Comparison of ENCODE assay signal across 12 mouse cellular contexts in the genomic region with DNA sequence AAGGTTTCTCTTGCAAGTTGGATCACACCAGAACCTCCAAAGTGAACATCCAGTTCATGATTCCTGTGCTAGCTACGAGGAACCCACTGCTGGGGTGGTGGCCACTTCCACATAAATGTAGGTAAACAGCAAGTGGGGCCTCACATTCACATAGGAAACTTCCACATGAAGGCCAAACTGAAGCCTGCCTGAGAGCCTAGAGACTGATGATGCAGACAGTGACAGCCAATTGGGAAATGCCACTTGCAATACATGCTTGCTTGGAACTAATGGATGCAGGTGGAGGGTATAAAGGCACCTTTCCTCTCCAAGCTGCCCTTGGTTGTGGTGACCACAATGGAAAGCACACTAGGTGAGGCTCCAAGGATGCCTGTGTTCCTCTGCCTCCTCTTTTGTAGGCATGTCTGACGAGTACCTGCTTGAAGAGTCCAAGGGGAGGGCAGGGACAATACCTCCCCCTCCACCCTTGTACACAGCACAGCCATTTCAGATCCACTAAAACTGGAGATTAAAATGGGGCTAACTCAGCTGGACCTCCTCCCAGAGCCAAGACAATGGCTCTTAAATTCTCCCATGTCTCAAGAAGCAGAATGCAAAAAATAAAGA. TPM values are rescaled to one million over a fixed set of nuclear protein-coding genes. Genes with fewer than 3 reads are reported as not detected.
DNase-seq lines count a peak whose midpoint lies in the region; ATAC-seq and TF ChIP-seq lines count a peak whose summit lies in the region.
"Had no signal": no experiment of that assay in that cellular context is flagged by ENCODE, and none has a peak within 500 bp of the region (broad histone marks: within the 10 kb centered on the region; RNA-seq: fewer than 3 reads in every experiment).

No protein-coding gene starts in this region.

- no peak for ATAC-seq in intestine, postnatal 0 days

- intact Hi-C loops in heart, postnatal 36 days (cut with DNase I): no loop called here

- TF ChIP-seq CTCF in intestine, postnatal 0 days (IDR thresholded peaks at IDR 0.05; ENCODE audit: low read depth): no peak

- H3K36me3 ChIP-seq in intestine, postnatal 0 days (ENCODE audit: control insufficient read depth, insufficient read depth): peaks cover 19% of the 10 kb centered on the region

- H3K9me3 ChIP-seq in intestine, postnatal 0 days (ENCODE audit: control insufficient read depth): no peaks in the 10 kb centered on the region

- 79% methylated on average over 2 of the region's 2 CpGs for WGBS in intestine, postnatal 0 days

- no peak overlapping the region for H3K4me3 ChIP-seq in intestine, postnatal 0 days (ENCODE audit: low read depth, low read length)

- H3K27me3 ChIP-seq in intestine, postnatal 0 days (replicated peaks; ENCODE audit: control insufficient read depth, insufficient read depth, low read length): no peaks in the 10 kb centered on the region

- H3K27ac ChIP-seq in intestine, postnatal 0 days (ENCODE audit: low read depth, low read length): no peak overlapping the region

- peak; percentile 85 for DNase-seq in heart, adult 11 months
- no peak for DNase-seq in heart, postnatal 36 days
- DNase-seq in right cerebral cortex, postnatal 10 days (ENCODE audit: low spot score in 2 of 2): peak; percentile 54 to 63
- DNase-seq in right cerebral cortex, postnatal 4 days: no peak
- peak; percentile 17 to 30 for DNase-seq in adrenal gland, postnatal 36 days
- DNase-seq in naive thymus-derived CD4-positive, alpha-beta T cell, adult 2 months (ENCODE audit: low read depth): peak; percentile 51
- DNase-seq in retina, embryonic 14.5 days (ENCODE audit: low spot score): no peak
- DNase-seq: gastrocnemius, postnatal 36 days; kidney, adult 11 months had no signal

- no peak overlapping the region for H3K9ac ChIP-seq in intestine, postnatal 0 days (ENCODE audit: low read depth, low read length)

- H3K4me2 ChIP-seq in intestine, postnatal 0 days (replicated peaks; ENCODE audit: low read depth): no peak overlapping the region

- H3K4me1 ChIP-seq in intestine, postnatal 0 days (replicated peaks; ENCODE audit: control insufficient read depth, insufficient read depth, low read length): no peaks in the 10 kb centered on the region

RNA-seq across cellular contexts. Expression of a gene that starts 28.6 kb away (rescaled TPM):
- 100 to 1,000 TPM; 276 to 293 TPM for total RNA-seq in heart, postnatal 36 days (2021)
- total RNA-seq in adrenal gland, postnatal 36 days (2021): 1 to 10 TPM in 1 of 2 experiments, under 1 TPM in 1; 0.95 to 1.3 TPM
- polyA plus RNA-seq in intestine, postnatal 0 days (2015; fragmentation: Nextera tagmentation; extraction: Ambion mirVana): 0.05 and 0.08 TPM in 2 replicates

RNA-seq across cellular contexts. Expression of a gene that starts 32.9 kb away (rescaled TPM):
- total RNA-seq in heart, postnatal 36 days (2021): 10 to 100 TPM in 1 of 2 experiments, 1 to 10 TPM in 1; 10.0 to 10.5 TPM
- total RNA-seq in adrenal gland, postnatal 36 days (2021): 10 to 100 TPM; 20.4 to 21.2 TPM
- polyA plus RNA-seq in intestine, postnatal 0 days (2015; fragmentation: Nextera tagmentation; extraction: Ambion mirVana): 5.9 and 6.8 TPM in 2 replicates

RNA-seq across cellular contexts. Expression of a gene that starts 40.1 kb away (rescaled TPM):
- not detected for total RNA-seq in heart, postnatal 36 days (2021)
- not detected for total RNA-seq in adrenal gland, postnatal 36 days (2021)
- not detected in 2 replicates for polyA plus RNA-seq in intestine, postnatal 0 days (2015; fragmentation: Nextera tagmentation; extraction: Ambion mirVana)
- polyA plus RNA-seq: limb, embryonic 14.5 days; stomach, embryonic 14.5 days had no signal

RNA-seq across cellular contexts. Expression of a gene that starts 44.4 kb away (rescaled TPM):
- total RNA-seq in heart, postnatal 36 days (2021): under 1 TPM in 1 of 2 experiments, not detected in 1; 0.44 TPM
- 10 to 100 TPM in 1 of 2 experiments, 1 to 10 TPM in 1; 7.2 to 11.0 TPM for total RNA-seq in adrenal gland, postnatal 36 days (2021)
- polyA plus RNA-seq in intestine, postnatal 0 days (2015; fragmentation: Nextera tagmentation; extraction: Ambion mirVana): 2.3 and 2.7 TPM in 2 replicates

Comparison
In these comparisons a context has a peak if more than half of its experiments do, and no peak if none do; other contexts are left out.
1. DNase-seq: peak in heart, adult 11 months (single experiment), right cerebral cortex, postnatal 10 days (2 of 2), adrenal gland, postnatal 36 days (2 of 2) and naive thymus-derived CD4-positive, alpha-beta T cell, adult 2 months (single experiment); none in heart, postnatal 36 days (0 of 2), right cerebral cortex, postnatal 4 days (single experiment) and retina, embryonic 14.5 days (single experiment).
2. RNA of a gene that starts 28.6 kb away (total RNA-seq): 276 to 293 TPM in heart, postnatal 36 days; 0.95 to 1.3 TPM in adrenal gland, postnatal 36 days; every median in the first group is over 100 times any median in the second.